Mouse (Mus musculus) embryonic facial prominence, embryonic 15.5 days (tissue): ENCODE results near the gene Tesmin. TPM values are rescaled to one million over a fixed set of nuclear protein-coding genes. Genes with fewer than 3 reads are reported as not detected.

Experiments used
- ATAC-seq: fragments of 200-750 bp; cut with Nextera tagmentation; 2 replicates; pipeline ENCODE4 v1.8.0; 2017; ENCODE audit warnings: low read depth, moderate TSS enrichment; ENCODE audit not compliant: insufficient number of reproducible peaks, low FRiP score, low TSS enrichment
- H3K27ac ChIP-seq: fragments of 300-500 bp; sonication (generic); replicated peaks from 2 replicates; pipeline ENCODE4 v1.5.1; 2015; ENCODE audit warnings: mild to moderate bottlenecking, inconsistent platforms
- H3K27me3 ChIP-seq: fragments of 300-500 bp; sonication (generic); 2 replicates; pipeline ENCODE4 v1.6.1; 2015; ENCODE audit warnings: inconsistent platforms
- H3K36me3 ChIP-seq: fragments of 300-500 bp; sonication (generic); 2 replicates; pipeline ENCODE4 v1.6.1; 2015; ENCODE audit warnings: mild to moderate bottlenecking, inconsistent platforms
- H3K4me1 ChIP-seq: fragments of 300-500 bp; sonication (generic); 2 replicates; pipeline ENCODE4 v1.6.1; 2015; ENCODE audit warnings: inconsistent platforms
- H3K4me2 ChIP-seq: fragments of 300-500 bp; sonication (generic); replicated peaks from 2 replicates; pipeline ENCODE4 v1.6.1; 2015; ENCODE audit warnings: mild to moderate bottlenecking, inconsistent platforms
- H3K4me3 ChIP-seq: fragments of 300-500 bp; sonication (generic); replicated peaks from 2 replicates; pipeline ENCODE4 v1.5.1; 2015; ENCODE audit warnings: mild to moderate bottlenecking, inconsistent platforms
- H3K9ac ChIP-seq: fragments of 300-500 bp; sonication (generic); 2 replicates; pipeline ENCODE4 v1.6.1; 2015; ENCODE audit warnings: inconsistent platforms
- H3K9me3 ChIP-seq: fragments of 300-500 bp; sonication (generic); replicated peaks from 2 replicates; pipeline ENCODE4 v1.6.1; 2016; ENCODE audit warnings: inconsistent platforms
- WGBS: fragments of 180-500 bp; shearing (Covaris S2); methylation state at CpG from one replicate; pipeline ENCODE4 v1.1.7; 2015; 5-methylcytosine and 5-hydroxymethylcytosine counted together
- polyA plus RNA-seq: library from polyadenylated mRNA; unstranded; fragments of >200 nt; fragmentation: Nextera tagmentation; extraction: Ambion mirVana; gene quantifications from 2 replicates; pipeline ENCODE4 v1.2.1, GENCODE M21; 2015

Tesmin gene
- polyA plus RNA-seq, result 0.47 and 0.65 TPM in 2 replicates

DNA sequence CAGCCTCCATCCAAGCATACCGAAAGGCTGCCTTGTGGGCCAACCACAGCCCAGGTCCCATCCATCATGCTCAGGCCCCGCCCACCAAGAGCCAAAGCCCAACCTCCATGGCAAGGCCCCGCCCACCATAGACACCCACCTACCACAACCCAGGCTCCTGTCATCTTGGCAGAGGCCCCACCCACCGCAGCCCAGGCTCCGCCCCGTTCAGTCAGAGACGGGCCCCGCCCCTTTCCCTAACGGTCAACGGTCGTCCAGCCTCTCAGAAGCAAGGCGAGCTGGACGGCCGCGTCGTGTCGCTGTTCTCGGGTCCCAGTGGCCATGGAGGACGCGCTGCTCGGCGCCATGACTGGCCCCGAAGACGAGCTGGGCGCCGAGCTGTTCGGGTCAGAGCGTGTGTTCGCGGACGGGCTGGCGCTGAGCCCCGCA lies at the start of gene Tesmin:
TSS of gene Tesmin (plus strand) at position 229 of the 429 bp plus-strand sequence.
- Histone ChIP-seq H3K27ac (no peak within 1 kb of the TSS), H3K4me1 (peaks cover 9% of the 10 kb centered on the region; the same call in 1 of the 2 replicates), H3K4me2 (peak within 1 kb of the TSS; percentile 92), H3K27me3 (no peaks in the 10 kb centered on the region), H3K9me3 (no peaks in the 10 kb centered on the region; the same call in 1 of the 2 replicates), H3K9ac (no peak within 1 kb of the TSS), H3K4me3 (peak within 1 kb of the TSS; percentile 47), H3K36me3 (peaks cover 7% of the 10 kb centered on the region; the same call in 1 of the 2 replicates)
- ATAC-seq, result peak; percentile 78
- WGBS, result 1% methylated on average over 33 of the region's 33 CpGs

DNA sequence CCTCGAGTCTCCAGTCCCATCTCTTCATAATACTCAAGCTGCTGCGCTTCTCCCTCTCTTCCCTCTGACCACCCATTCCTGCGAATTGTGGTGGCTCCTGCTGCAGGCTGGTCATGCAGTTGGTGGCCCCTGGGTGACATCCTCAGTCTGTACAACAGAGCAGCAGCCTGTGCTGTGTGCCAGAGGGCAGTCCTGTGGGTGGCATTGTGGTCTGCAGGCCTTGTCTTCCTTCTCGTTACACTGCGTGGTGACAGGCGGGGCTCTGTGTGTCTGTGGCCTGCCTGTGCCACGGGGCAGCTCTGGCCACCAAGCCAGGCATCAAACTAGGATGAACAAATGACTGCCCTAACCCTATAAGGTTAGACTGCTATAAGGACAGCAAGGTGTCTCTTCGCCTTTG lies 49.5 kb upstream of the Tesmin start:
- Histone ChIP-seq H3K27ac (no peak overlapping the region), H3K4me3 (no peak overlapping the region), H3K9ac (no peak overlapping the region), H3K27me3 (no peaks in the 10 kb centered on the region), H3K36me3 (no peaks in the 10 kb centered on the region), H3K4me2 (no peak overlapping the region), H3K9me3 (no peaks in the 10 kb centered on the region), H3K4me1 (peaks cover 4% of the 10 kb centered on the region; the same call in 1 of the 2 replicates)
- no peak for ATAC-seq
- 81% methylated on average over 8 of the region's 8 CpGs for WGBS

DNA sequence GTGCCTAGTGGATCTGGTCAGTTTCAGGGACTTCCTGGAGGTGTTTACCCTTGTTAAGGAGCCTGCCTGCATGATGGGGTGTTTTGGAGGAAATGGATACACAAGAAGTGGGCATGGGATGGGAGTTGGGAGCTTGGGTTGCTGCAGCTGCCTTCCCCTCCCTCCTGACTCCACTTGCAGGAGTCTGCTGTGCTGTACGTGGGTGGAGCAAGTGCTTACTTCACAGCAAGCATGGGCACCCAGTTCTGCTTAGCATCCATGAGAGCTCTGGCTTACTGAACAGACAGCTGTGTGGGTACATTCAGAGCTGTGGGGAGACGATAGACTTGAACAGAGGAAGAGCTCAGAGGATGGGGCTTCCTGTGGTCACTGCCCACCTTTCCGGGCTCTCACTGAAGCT lies 47.6 kb upstream of the Tesmin start:
- Histone ChIP-seq H3K4me1 (no peaks in the 10 kb centered on the region), H3K27me3 (no peaks in the 10 kb centered on the region), H3K4me2 (no peak overlapping the region), H3K4me3 (no peak overlapping the region), H3K9me3 (no peaks in the 10 kb centered on the region), H3K9ac (no peak overlapping the region), H3K36me3 (no peaks in the 10 kb centered on the region), H3K27ac (no peak overlapping the region)
- WGBS, result 67% methylated on average over 3 of the region's 3 CpGs
- no peak for ATAC-seq

DNA sequence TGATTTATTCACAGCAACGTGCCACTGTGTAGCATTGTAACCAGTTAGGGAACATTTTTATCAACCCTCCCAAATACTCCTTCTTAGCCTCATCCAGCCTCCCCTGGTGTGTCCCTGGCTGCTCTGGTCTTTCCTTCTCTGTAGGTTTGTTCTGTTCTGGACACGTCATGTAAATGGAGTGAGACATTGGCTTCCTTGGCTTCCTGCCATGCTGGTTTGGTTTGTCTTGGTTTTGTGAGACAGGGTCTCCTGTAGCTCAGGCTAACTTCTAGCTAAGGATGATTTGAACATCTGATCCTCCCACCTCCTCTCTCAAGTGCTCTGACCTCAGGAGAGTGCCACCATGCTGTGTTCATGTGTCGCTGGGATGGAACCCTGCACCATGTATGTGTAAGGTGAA lies 44.7 kb upstream of the Tesmin start:
- no peak for ATAC-seq
- 60% methylated on average over 3 of the region's 3 CpGs for WGBS
- H3K9me3 ChIP-seq, result no peaks in the 10 kb centered on the region
- H3K36me3 ChIP-seq, result no peaks in the 10 kb centered on the region
- no peak overlapping the region for H3K4me2 ChIP-seq
- H3K4me3 ChIP-seq, result no peak overlapping the region
- H3K4me1 ChIP-seq, result no peaks in the 10 kb centered on the region
- no peak overlapping the region for H3K27ac ChIP-seq
- no peaks in the 10 kb centered on the region for H3K27me3 ChIP-seq
- no peak overlapping the region for H3K9ac ChIP-seq

DNA sequence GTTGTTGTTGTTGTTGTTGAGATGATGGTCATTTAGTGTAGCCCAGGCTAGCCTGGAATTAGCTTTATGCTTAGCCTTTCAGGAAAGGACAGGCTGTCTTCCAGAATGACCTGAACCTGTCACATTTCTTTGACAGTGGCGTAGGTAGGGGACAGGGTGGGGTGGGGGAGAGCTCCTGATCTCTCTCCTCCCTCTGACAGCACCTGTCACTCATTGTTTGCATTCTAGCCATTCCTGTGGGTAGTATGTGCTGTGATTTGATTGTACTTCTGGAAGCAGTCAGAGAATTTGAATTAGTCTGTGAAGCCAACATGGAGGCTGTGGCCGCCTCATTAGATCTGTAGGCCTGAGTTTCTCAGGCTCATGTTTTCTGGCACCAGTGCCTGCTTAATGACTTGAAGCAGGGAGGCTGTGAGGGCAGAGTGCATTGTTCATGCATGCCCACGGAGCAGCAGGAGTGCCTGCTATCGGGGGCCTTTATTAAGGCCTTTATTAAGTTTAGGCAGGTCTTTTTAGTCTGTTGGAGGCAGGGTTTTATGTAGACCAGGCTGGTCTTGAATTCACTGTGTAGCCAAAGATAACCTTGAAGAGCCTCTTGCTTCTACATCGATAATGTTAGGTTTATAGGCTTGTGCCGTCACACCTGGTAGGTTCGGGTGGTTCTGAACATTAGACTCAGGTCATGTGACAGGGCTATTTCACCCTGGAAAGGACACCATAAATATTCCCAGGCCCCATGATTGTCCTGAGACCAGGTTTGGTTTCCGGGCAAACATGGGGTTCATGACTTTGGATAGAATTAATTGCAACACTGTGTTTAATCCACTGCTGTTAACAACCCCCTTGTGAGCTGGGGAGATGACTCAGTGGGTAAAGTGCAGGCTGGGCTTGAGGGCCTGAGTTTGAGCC lies 43.8 kb upstream of the Tesmin start:
- no peaks in the 10 kb centered on the region for H3K36me3 ChIP-seq
- no peak overlapping the region for H3K4me2 ChIP-seq
- no peak overlapping the region for H3K27ac ChIP-seq
- no peak for ATAC-seq
- no peak overlapping the region for H3K4me3 ChIP-seq
- H3K9ac ChIP-seq, result no peak overlapping the region
- no peaks in the 10 kb centered on the region for H3K4me1 ChIP-seq
- no peaks in the 10 kb centered on the region for H3K9me3 ChIP-seq
- H3K27me3 ChIP-seq, result no peaks in the 10 kb centered on the region
- 78% methylated on average over 8 of the region's 8 CpGs for WGBS

DNA sequence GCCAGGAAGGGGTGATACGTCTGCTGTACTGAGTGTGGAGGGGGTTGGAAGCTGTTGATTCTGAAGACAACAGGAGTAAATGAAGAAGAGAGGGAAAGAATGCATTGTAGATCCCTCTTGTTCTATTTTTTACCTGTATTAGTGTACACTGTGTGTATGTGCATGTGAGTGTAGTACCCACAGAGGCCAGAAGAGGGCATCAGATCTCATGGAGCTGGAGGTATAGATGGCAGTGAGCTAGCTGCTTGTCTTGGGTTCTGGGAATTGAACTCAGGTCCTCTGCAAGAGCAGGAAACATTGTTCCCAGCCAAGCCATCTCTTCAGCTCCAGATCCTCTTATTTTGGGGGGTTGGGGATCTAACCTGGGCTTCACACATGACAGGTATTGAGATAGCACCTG lies 40.9 kb upstream of the Tesmin start:
- WGBS, result 94% methylated on average over 1 of the region's 1 CpGs
- Histone ChIP-seq H3K4me2 (no peak overlapping the region), H3K4me1 (no peaks in the 10 kb centered on the region), H3K9ac (no peak overlapping the region), H3K36me3 (no peaks in the 10 kb centered on the region), H3K4me3 (no peak overlapping the region), H3K27me3 (no peaks in the 10 kb centered on the region), H3K27ac (no peak overlapping the region), H3K9me3 (no peaks in the 10 kb centered on the region)
- ATAC-seq, result no peak

DNA sequence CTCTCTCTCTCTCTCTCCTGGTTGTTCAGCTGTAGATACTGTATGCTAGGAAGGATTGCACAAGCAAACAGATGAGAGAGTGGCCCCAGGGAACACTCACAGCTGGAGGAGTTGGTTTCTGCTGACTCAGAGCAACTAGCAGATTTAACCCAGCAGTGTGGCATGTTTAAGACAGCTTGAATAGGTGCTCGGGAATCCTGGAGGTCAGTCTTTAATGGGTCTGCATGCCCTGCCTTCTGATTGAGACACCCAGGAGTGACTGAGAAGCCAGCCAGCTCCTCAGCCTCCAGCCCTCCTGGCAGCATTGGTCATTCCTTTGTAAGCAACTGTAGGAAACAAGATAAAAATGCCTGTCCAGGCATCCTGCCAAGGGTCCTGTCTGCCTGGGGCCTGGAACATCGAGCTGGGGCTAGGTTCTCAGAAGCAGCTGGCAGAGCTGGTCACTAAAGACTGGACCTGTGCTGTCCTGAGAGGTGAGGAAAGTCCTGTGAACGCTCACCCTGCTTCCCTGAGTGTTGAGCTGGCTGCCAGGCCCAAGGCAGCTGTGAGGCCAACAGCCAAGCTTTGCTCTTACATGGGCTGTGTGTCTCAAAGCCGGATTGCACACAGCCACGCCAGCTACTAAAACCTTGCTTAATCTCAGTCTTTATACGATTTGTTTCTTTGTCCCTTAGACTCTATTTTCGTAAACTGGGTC lies 35.1 kb upstream of the Tesmin start:
- H3K27ac ChIP-seq, result no peak overlapping the region; the same call in 1 of the 2 replicates
- H3K9ac ChIP-seq, result no peak overlapping the region
- no peak overlapping the region for H3K4me2 ChIP-seq
- WGBS, result 50% methylated on average over 7 of the region's 7 CpGs
- no peak overlapping the region for H3K4me3 ChIP-seq
- no peaks in the 10 kb centered on the region for H3K4me1 ChIP-seq
- peaks cover 17% of the 10 kb centered on the region for H3K36me3 ChIP-seq
- H3K9me3 ChIP-seq, result no peaks in the 10 kb centered on the region
- no peaks in the 10 kb centered on the region for H3K27me3 ChIP-seq
- no peak; the same call in 1 of the 2 replicates for ATAC-seq

DNA sequence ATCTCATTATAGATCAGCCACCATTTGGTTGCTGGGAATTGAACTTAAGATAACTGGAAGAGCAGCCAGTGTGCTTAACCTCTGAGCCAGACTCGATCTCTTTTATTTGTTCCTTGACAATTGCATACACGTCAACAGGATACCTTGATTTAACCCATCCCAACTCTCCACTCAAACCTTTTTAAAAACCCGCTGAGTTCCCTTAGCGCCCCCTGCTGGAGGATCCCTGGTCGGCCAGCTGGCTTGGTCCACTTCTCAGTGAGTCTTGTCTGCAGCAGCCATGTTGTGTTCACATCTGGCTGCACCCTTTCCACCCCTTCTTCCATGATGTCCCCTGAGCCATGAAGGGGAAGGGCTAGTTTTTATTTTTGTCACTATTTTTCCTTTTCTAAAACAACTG lies 33.6 kb upstream of the Tesmin start:
- no peak for ATAC-seq
- no peaks in the 10 kb centered on the region for H3K27me3 ChIP-seq
- 74% methylated on average over 5 of the region's 5 CpGs for WGBS
- no peaks in the 10 kb centered on the region for H3K4me1 ChIP-seq
- no peak overlapping the region for H3K4me2 ChIP-seq
- no peak overlapping the region for H3K27ac ChIP-seq
- no peak overlapping the region for H3K9ac ChIP-seq
- H3K9me3 ChIP-seq, result no peaks in the 10 kb centered on the region
- peaks cover 20% of the 10 kb centered on the region for H3K36me3 ChIP-seq
- no peak overlapping the region for H3K4me3 ChIP-seq

DNA sequence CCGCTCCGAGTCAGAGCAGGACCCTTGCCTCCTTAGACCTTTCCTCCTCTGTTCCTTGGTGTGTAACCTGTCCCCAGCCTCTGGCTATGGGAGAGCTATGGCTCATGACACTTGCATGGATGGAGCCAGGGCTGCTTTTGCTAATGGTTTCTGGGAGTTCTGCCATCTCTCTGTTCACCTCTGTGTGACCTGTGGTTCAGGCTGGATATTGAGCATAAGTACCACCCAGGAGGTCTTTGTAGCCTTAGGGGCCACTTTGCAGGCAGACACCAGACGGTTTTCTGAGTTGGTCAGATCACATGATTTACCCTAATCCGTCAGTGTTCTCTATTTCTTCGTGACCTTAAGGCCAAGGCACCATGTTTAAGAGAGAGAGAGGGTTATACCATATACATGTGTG lies 32.1 kb upstream of the Tesmin start:
- Histone ChIP-seq H3K27me3 (no peaks in the 10 kb centered on the region), H3K9me3 (no peaks in the 10 kb centered on the region), H3K4me3 (no peak overlapping the region), H3K9ac (no peak overlapping the region), H3K4me1 (no peaks in the 10 kb centered on the region), H3K4me2 (no peak overlapping the region), H3K27ac (no peak overlapping the region), H3K36me3 (peaks cover 20% of the 10 kb centered on the region)
- 62% methylated on average over 5 of the region's 5 CpGs for WGBS
- ATAC-seq, result no peak

DNA sequence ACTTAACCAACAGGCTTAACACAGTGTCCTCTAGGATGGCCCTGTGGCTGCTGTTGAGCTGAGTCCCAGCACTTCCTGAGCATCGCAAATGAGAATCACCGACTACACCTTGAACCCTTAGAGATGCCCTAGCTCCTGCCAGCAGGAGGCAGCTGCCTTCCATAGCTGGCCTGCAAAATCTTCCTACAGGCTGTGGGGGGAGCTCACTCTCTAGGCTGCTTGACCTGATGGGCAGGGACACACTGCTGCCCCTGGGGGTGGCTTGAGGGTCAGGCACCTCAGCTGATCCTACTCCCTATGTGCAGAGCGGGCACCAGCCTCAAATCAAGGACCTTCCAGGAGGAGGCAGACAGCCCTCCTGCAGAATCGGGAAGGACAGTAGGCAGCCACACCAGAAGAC lies 31.0 kb upstream of the Tesmin start:
- Histone ChIP-seq H3K36me3 (peaks cover 28% of the 10 kb centered on the region), H3K4me1 (no peaks in the 10 kb centered on the region)

DNA sequence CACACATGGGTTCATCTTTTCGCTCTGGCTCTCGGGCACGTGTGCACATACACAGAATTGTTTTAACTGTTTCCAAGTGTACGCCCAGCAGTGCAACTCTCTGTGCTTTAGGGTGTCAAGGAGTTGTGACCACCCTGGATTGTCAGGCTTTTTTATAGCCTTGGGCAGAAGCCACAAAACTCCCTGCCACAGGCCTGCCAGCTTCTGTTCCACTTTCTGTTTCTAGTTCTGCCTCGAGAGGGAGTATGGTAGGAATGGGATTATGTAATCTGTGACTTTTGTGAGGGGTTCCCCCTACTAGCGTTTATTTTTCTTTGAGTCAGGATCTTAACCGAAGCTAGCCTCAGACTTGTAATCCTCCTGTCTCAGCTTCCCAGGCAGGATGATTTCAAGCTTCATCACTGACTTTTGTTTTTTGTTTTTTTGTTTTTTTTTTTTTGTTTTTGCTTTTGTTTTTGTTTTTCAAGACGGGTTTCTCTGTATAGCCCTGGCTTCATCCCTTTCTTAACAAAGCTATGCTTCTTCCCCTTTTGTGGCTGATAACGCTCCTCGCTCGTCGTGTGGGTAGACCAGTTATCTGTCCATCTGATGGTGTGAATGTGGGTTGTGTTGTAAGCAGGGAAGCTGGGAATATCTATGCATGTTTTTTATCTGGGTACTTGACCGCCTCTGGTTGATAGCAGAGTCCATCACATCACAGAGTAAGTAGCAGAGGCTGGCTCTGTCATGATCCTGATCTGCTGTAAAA lies 28.6 kb upstream of the Tesmin start:
- Histone ChIP-seq H3K4me3 (no peak overlapping the region), H3K4me2 (no peak overlapping the region), H3K27me3 (no peaks in the 10 kb centered on the region), H3K9ac (no peak overlapping the region), H3K9me3 (no peaks in the 10 kb centered on the region), H3K36me3 (peaks cover 41% of the 10 kb centered on the region), H3K27ac (no peak overlapping the region), H3K4me1 (no peaks in the 10 kb centered on the region)
- no peak for ATAC-seq
- 83% methylated on average over 13 of the region's 13 CpGs for WGBS

More for the DNA sequence above, 31.0 kb upstream of the Tesmin start:
- H3K27ac ChIP-seq, result no peak overlapping the region
- H3K4me3 ChIP-seq, result no peak overlapping the region
- no peaks in the 10 kb centered on the region for H3K9me3 ChIP-seq
- no peak overlapping the region for H3K4me2 ChIP-seq
- H3K9ac ChIP-seq, result no peak overlapping the region
- 73% methylated on average over 4 of the region's 4 CpGs for WGBS
- no peak for ATAC-seq
- no peaks in the 10 kb centered on the region for H3K27me3 ChIP-seq
